Mouse (Mus musculus): ENCODE data around the gene Trim71.

- TF ChIP-seq CTCF (IDR thresholded peaks at IDR 0.05; ENCODE audit: insufficient read depth, low read depth, low read length) (no peak), POLR2A (IDR thresholded peaks at IDR 0.05; ENCODE audit: insufficient read depth, low read depth, low read length) (no peak)
Measured at GRCm38 (mm10) chr9:114548496-114548895, 15.7 kb downstream of the Trim71 start.

Data from olfactory bulb, adult 2 months (tissue).